Mouse (Mus musculus) v-Abl transformed pro-B cells (cell line): Measurements from ENCODE around the gene Arhgap5.

Experiments used
- in situ Hi-C, 2 experiments: fragments of 400-800 bp; cut with MboI; formaldehyde crosslinking; loops; one replicate each; pipeline ENCODE4 v1.15.1; 2025; ENCODE audit not compliant: unreplicated experiment in 2 of 2

Arhgap5 gene

DNA sequence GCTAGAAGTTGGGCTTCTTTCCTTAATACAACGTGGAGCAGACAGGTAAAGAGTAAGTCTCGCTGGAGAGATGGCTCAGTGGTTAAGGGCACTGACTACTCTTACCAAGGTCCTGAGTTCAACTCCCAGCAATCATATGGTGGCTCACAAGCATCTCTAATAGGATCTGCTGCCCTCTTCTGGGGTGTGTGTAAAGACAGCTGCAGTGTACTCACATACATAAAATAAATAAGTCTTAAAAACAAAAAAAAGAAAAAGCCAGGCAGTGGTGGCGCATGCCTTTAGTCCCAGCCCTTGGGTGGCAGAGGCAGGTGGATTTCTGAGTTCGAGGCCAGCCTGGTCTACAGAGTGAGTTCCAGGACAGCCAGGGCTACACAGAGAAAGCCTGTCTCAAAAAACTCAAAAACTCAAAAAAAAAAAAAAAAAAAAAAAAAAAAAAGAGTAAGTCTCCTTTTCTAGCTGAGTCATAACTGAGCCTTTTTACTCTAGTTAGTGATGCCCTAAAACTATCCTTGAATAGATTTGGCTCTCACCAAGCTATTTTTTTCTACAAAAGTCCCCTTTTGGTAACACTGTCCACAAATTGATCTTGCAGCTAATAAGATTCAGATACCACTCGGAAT, 114.8 kb downstream of the Arhgap5 start:
- in situ Hi-C loops: loop anchor here (25.0 kb wide), 3 partner anchors 606 to 931 kb away; partner anchors contain the start of genes Ap4s1 (in 1 of the 2), Dtd2 (in 1 of the 2), Hectd1 (in 1 of the 2) and Strn3 (in 1 of the 2)

DNA sequence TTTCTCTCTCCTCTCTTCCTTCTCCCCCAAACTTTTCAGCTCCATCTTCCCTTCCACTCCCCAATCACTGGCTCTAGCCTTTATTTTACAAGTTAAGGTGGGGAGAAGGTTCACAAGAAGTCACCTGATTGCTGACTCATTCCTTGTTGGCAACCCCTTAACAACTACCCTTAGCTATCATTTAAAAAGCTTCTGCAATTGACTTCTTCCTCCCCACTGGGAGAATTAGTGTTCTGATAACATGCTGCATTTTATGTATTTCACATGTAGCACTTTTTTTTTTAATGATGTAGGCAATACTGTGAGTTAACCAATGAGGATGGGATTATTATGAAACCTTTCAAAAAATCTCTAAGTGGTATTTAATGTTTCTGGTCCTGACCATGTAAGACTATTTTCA, 115.9 kb downstream of the Arhgap5 start:
- in situ Hi-C loops: loop anchor here (25.0 kb wide), 3 partner anchors 607 to 932 kb away; partner anchors contain the start of genes Ap4s1 (in 1 of the 2), Dtd2 (in 1 of the 2), Hectd1 (in 1 of the 2) and Strn3 (in 1 of the 2)
